Mouse (Mus musculus) embryo, embryonic 11 days (tissue): ENCODE data around the gene Pwwp2b.

Source experiments
- DNase-seq: peaks from one replicate; pipeline ENCODE4 v3.0.0-alpha.2; 2015

Pwwp2b gene

GRCm38 (mm10) chr7:139302314-139302713 is 54.0 kb downstream of the Pwwp2b start:
- no peak for DNase-seq

- peak; percentile 80 for DNase-seq
Observed at GRCm38 (mm10) chr7:139303280-139304011, 55.2 kb downstream of the Pwwp2b start.

GRCm38 (mm10) chr7:139304322-139304721 is 56.0 kb downstream of the Pwwp2b start:
- DNase-seq = no peak

- DNase-seq = no peak
Observed at GRCm38 (mm10) chr7:139307056-139307455, 58.8 kb downstream of the Pwwp2b start.

GRCm38 (mm10) chr7:139308140-139308895 is 60.0 kb downstream of the Pwwp2b start:
- peak; percentile 28 for DNase-seq

GRCm38 (mm10) chr7:139309106-139309505 is 60.8 kb downstream of the Pwwp2b start:
- peak; percentile 20 for DNase-seq

GRCm38 (mm10) chr7:139310487-139310951 is 62.2 kb downstream of the Pwwp2b start:
- peak; percentile 57 for DNase-seq

GRCm38 (mm10) chr7:139312686-139313085 is 64.4 kb downstream of the Pwwp2b start:
- no peak for DNase-seq

- no peak for DNase-seq
Observed at GRCm38 (mm10) chr7:139313413-139313812, 65.1 kb downstream of the Pwwp2b start.

GRCm38 (mm10) chr7:139314716-139315115 is 66.4 kb downstream of the Pwwp2b start:
- no peak for DNase-seq

- DNase-seq = peak; percentile 59
Observed at GRCm38 (mm10) chr7:139319006-139319411, 70.7 kb downstream of the Pwwp2b start.
